28 mouse cellular contexts compared by ENCODE assay signal in genomic region chr13:106954880-106955279, GRCm38 (mm10). TPM values are rescaled to one million over a fixed set of nuclear protein-coding genes. Genes with fewer than 3 reads are reported as not detected.
A peak's percentile ranks its signal among the peaks of the same experiment; 100 is the strongest.
DNase-seq lines count a peak whose midpoint lies in the region; ATAC-seq and TF ChIP-seq lines count a peak whose summit lies in the region.
"Had no signal": no experiment of that assay in that cellular context is flagged by ENCODE, and none has a peak within 500 bp of the region (broad histone marks: within the 10 kb centered on the region; RNA-seq: fewer than 3 reads in every experiment).

No protein-coding gene starts in this region.

- TF ChIP-seq CTCF in forebrain, postnatal 0 days (IDR thresholded peaks at IDR 0.05; ENCODE audit: low read depth): no peak
- no peak for TF ChIP-seq CTCF in heart, adult 2 months (IDR thresholded peaks at IDR 0.05)

- no peak overlapping the region for H3K9ac ChIP-seq in forebrain, postnatal 0 days
- H3K9ac ChIP-seq in forebrain, embryonic 12.5 days: no peak overlapping the region
- H3K9ac ChIP-seq in heart, embryonic 13.5 days: peak overlapping the region; percentile 59; the same call in 1 of the 2 replicates
- no peak overlapping the region for H3K9ac ChIP-seq in heart, embryonic 16.5 days (ENCODE audit: low read length)
- H3K9ac ChIP-seq in heart, adult 2 months (ENCODE audit: low read depth, low read length): no peak overlapping the region
- H3K9ac ChIP-seq: embryonic facial prominence, embryonic 13.5 days; forebrain, embryonic 13.5 days; hindbrain, embryonic 14.5 days had no signal

- no peak overlapping the region for H3K4me2 ChIP-seq in forebrain, postnatal 0 days (ENCODE audit: low read depth)
- H3K4me2 ChIP-seq in forebrain, embryonic 12.5 days: no peak overlapping the region
- no peak overlapping the region for H3K4me2 ChIP-seq in heart, embryonic 13.5 days
- H3K4me2 ChIP-seq in heart, embryonic 16.5 days (ENCODE audit: low read depth, low read length): no peak overlapping the region
- H3K4me2 ChIP-seq: embryonic facial prominence, embryonic 13.5 days; forebrain, embryonic 13.5 days; hindbrain, embryonic 14.5 days had no signal

- H3K27me3 ChIP-seq in forebrain, postnatal 0 days (ENCODE audit: insufficient read depth, low read length): no peaks in the 10 kb centered on the region
- no peaks in the 10 kb centered on the region for H3K27me3 ChIP-seq in forebrain, embryonic 12.5 days
- no peaks in the 10 kb centered on the region for H3K27me3 ChIP-seq in heart, embryonic 13.5 days (replicated peaks)
- no peaks in the 10 kb centered on the region for H3K27me3 ChIP-seq in heart, embryonic 16.5 days (ENCODE audit: control insufficient read depth, insufficient read depth, low read length)
- H3K27me3 ChIP-seq in heart, adult 2 months (ENCODE audit: control insufficient read depth, insufficient read depth, low read length): no peaks in the 10 kb centered on the region
- H3K27me3 ChIP-seq: embryonic facial prominence, embryonic 13.5 days; forebrain, embryonic 13.5 days had no signal

- H3K9me3 ChIP-seq in forebrain, postnatal 0 days (ENCODE audit: low read length): no peaks in the 10 kb centered on the region
- no peaks in the 10 kb centered on the region for H3K9me3 ChIP-seq in forebrain, embryonic 12.5 days
- H3K9me3 ChIP-seq in heart, embryonic 13.5 days: no peaks in the 10 kb centered on the region
- H3K9me3 ChIP-seq in heart, embryonic 16.5 days (replicated peaks; ENCODE audit: control insufficient read depth, low read length): no peaks in the 10 kb centered on the region
- H3K9me3 ChIP-seq: embryonic facial prominence, embryonic 10.5 days; embryonic facial prominence, embryonic 13.5 days; forebrain, embryonic 13.5 days had no signal

- intact Hi-C loops in heart, postnatal 36 days (cut with DNase I): no loop called here
- intact Hi-C loops in heart, adult 2 months (cut with DNase I): no loop called here

- ATAC-seq in forebrain, postnatal 0 days: 0 out of 2 replicates have a peak, but pooled peaks have one; percentile 14
- no peak for ATAC-seq in forebrain, embryonic 12.5 days (ENCODE audit: low FRiP score)
- ATAC-seq in heart, embryonic 13.5 days (ENCODE audit: extremely low read depth, insufficient number of reproducible peaks, low FRiP score, low TSS enrichment): no peak
- ATAC-seq in heart, embryonic 16.5 days (replicated peaks; ENCODE audit: extremely low read depth, insufficient read depth, low FRiP score): peak; percentile 58; the same call in 1 of the 2 replicates
- ATAC-seq: activated CD4-positive, CD25-positive, alpha-beta regulatory T cell, adult 4 months; forebrain, embryonic 13.5 days; forebrain, embryonic 16.5 days; hindbrain, postnatal 0 days; inflammation-experienced regulatory T-cells, adult 6 months; intestine, embryonic 16.5 days had no signal

- no peak for TF ChIP-seq POLR2A in heart, adult 2 months (IDR thresholded peaks at IDR 0.05; ENCODE audit: insufficient read depth, low read depth, low read length)

- no peak for DNase-seq in forebrain, postnatal 0 days
- DNase-seq in heart, postnatal 36 days: no peak
- no peak for DNase-seq in heart, adult 2 months
- no peak for DNase-seq in thymus, postnatal 25 days
- DNase-seq: adrenal gland, adult 8-10 months; adrenal gland, postnatal 25 days; cerebellum, adult 11-12 months; cerebellum, adult 8-10 months; cerebellum, postnatal 10 days; cerebellum, postnatal 36 days; embryo, embryonic 11 days; gastrocnemius, adult 2 months; gastrocnemius, postnatal 14 days; heart, adult 18-20 months; kidney, adult 18-20 months had no signal

- no peaks in the 10 kb centered on the region for H3K79me2 ChIP-seq in heart, adult 2 months (replicated peaks; ENCODE audit: control insufficient read depth, insufficient read depth, low read length)

- no peak overlapping the region for H3K27ac ChIP-seq in forebrain, postnatal 0 days (ENCODE audit: low read depth, low read length)
- H3K27ac ChIP-seq in forebrain, embryonic 12.5 days: no peak overlapping the region
- peak overlapping the region; percentile 83 for H3K27ac ChIP-seq in heart, embryonic 13.5 days (replicated peaks)
- H3K27ac ChIP-seq in heart, embryonic 16.5 days (ENCODE audit: low read length): peak overlapping the region; percentile 78
- no peak overlapping the region for H3K27ac ChIP-seq in heart, adult 2 months
- H3K27ac ChIP-seq: embryonic facial prominence, embryonic 10.5 days; embryonic facial prominence, embryonic 13.5 days; forebrain, embryonic 13.5 days; gastrocnemius, adult 2 months; hindbrain, embryonic 14.5 days; hindbrain, postnatal 0 days had no signal

- H3K36me3 ChIP-seq in forebrain, postnatal 0 days (ENCODE audit: insufficient read depth): peaks cover 43% of the 10 kb centered on the region
- peaks cover 67% of the 10 kb centered on the region for H3K36me3 ChIP-seq in forebrain, embryonic 12.5 days (replicated peaks)
- peaks cover 79% of the 10 kb centered on the region for H3K36me3 ChIP-seq in heart, embryonic 13.5 days
- peaks cover 47% of the 10 kb centered on the region for H3K36me3 ChIP-seq in heart, embryonic 16.5 days (ENCODE audit: control insufficient read depth, insufficient read depth)
- H3K36me3 ChIP-seq in heart, adult 2 months (ENCODE audit: control insufficient read depth, insufficient read depth, low read length): peaks cover 3% of the 10 kb centered on the region

- 90% methylated on average over 3 of the region's 3 CpGs for WGBS in forebrain, postnatal 0 days
- WGBS in forebrain, embryonic 12.5 days: 93% methylated on average over 3 of the region's 3 CpGs
- 69% methylated on average over 3 of the region's 3 CpGs for WGBS in heart, embryonic 13.5 days
- 62% methylated on average over 3 of the region's 3 CpGs for WGBS in heart, embryonic 16.5 days
- 70% methylated on average over 3 of the region's 3 CpGs for WGBS in heart, adult 2 months

- no peak for TF ChIP-seq EP300 in heart, adult 2 months (IDR thresholded peaks at IDR 0.05; ENCODE audit: insufficient read depth, low read depth, low read length)

- no peak overlapping the region for H3K4me3 ChIP-seq in forebrain, postnatal 0 days (ENCODE audit: low read depth, low read length)
- H3K4me3 ChIP-seq in forebrain, embryonic 12.5 days (replicated peaks): no peak overlapping the region
- no peak overlapping the region for H3K4me3 ChIP-seq in heart, embryonic 13.5 days
- H3K4me3 ChIP-seq in heart, embryonic 16.5 days (ENCODE audit: low read length): no peak overlapping the region
- no peak overlapping the region for H3K4me3 ChIP-seq in heart, adult 2 months
- H3K4me3 ChIP-seq: embryonic facial prominence, embryonic 10.5 days; embryonic facial prominence, embryonic 13.5 days; erythroblast, embryonic 14.5 days; forebrain, embryonic 13.5 days; gastrocnemius, adult 2 months had no signal

- H3K4me1 ChIP-seq in forebrain, postnatal 0 days (ENCODE audit: insufficient read depth): no peaks in the 10 kb centered on the region
- H3K4me1 ChIP-seq in forebrain, embryonic 12.5 days: no peaks in the 10 kb centered on the region
- peaks cover 8% of the 10 kb centered on the region for H3K4me1 ChIP-seq in heart, embryonic 13.5 days
- H3K4me1 ChIP-seq in heart, embryonic 16.5 days (ENCODE audit: control insufficient read depth, insufficient read depth, low read length): no peaks in the 10 kb centered on the region
- no peaks in the 10 kb centered on the region for H3K4me1 ChIP-seq in heart, adult 2 months (ENCODE audit: control insufficient read depth, insufficient read depth, low read length)
- H3K4me1 ChIP-seq: embryonic facial prominence, embryonic 10.5 days; embryonic facial prominence, embryonic 13.5 days; forebrain, embryonic 13.5 days had no signal

RNA-seq across cellular contexts. Expression of gene Dimt1, which starts 8.0 kb away (rescaled TPM):
- total RNA-seq in forebrain, postnatal 0 days (2014; rRNA removed): 22.1 and 25.8 TPM in 2 replicates
- polyA plus RNA-seq in forebrain, postnatal 0 days (2015; fragmentation: Nextera tagmentation; extraction: Ambion mirVana): 32.2 and 32.9 TPM in 2 replicates
- 43.6 and 45.3 TPM in 2 replicates for polyA plus RNA-seq in forebrain, embryonic 12.5 days (2016; fragmentation: Nextera tagmentation; extraction: Ambion mirVana)
- polyA plus RNA-seq in heart, embryonic 13.5 days (2015; fragmentation: Nextera tagmentation; extraction: Ambion mirVana): 28.5 and 28.8 TPM in 2 replicates
- total RNA-seq in heart, postnatal 36 days (2021): 1 to 10 TPM; 7.1 to 9.1 TPM
- polyA plus RNA-seq in heart, embryonic 16.5 days (2015; fragmentation: Nextera tagmentation; extraction: Ambion mirVana): 24.5 and 25.2 TPM in 2 replicates
- total RNA-seq in heart, adult 2 months (2021): 1 to 10 TPM; 6.3 to 7.8 TPM
- 5.0 and 7.7 TPM in 2 replicates for polyA plus RNA-seq in heart, adult 2 months (2012; rRNA removed)

RNA-seq across cellular contexts. Expression of gene Ipo11, which starts 18.1 kb away (rescaled TPM):
- 47.5 and 55.5 TPM in 2 replicates for total RNA-seq in forebrain, postnatal 0 days (2014; rRNA removed)
- polyA plus RNA-seq in forebrain, postnatal 0 days (2015; fragmentation: Nextera tagmentation; extraction: Ambion mirVana): 25.0 and 27.5 TPM in 2 replicates
- polyA plus RNA-seq in forebrain, embryonic 12.5 days (2016; fragmentation: Nextera tagmentation; extraction: Ambion mirVana): 67.0 and 74.1 TPM in 2 replicates
- 63.1 and 66.4 TPM in 2 replicates for polyA plus RNA-seq in heart, embryonic 13.5 days (2015; fragmentation: Nextera tagmentation; extraction: Ambion mirVana)
- 10 to 100 TPM; 20.7 to 26.8 TPM for total RNA-seq in heart, postnatal 36 days (2021)
- 56.1 and 61.5 TPM in 2 replicates for polyA plus RNA-seq in heart, embryonic 16.5 days (2015; fragmentation: Nextera tagmentation; extraction: Ambion mirVana)
- total RNA-seq in heart, adult 2 months (2021): 10 to 100 TPM; 21.3 to 27.3 TPM
- 15.7 and 19.6 TPM in 2 replicates for polyA plus RNA-seq in heart, adult 2 months (2012; rRNA removed)

Comparison
In these comparisons a context has a peak if more than half of its experiments do, and no peak if none do; other contexts are left out.
1. ATAC-seq: peak in forebrain, postnatal 0 days (single experiment) and heart, embryonic 16.5 days (single experiment); none in forebrain, embryonic 12.5 days (single experiment) and heart, embryonic 13.5 days (single experiment).
2. H3K27ac ChIP-seq: peak in heart, embryonic 13.5 days (single experiment) and heart, embryonic 16.5 days (single experiment); none in forebrain, postnatal 0 days (single experiment), forebrain, embryonic 12.5 days (single experiment) and heart, adult 2 months (single experiment).